Mouse (Mus musculus) forebrain, embryonic 11.5 days (tissue): Measurements from ENCODE around the gene Stk40. TPM values are rescaled to one million over a fixed set of nuclear protein-coding genes. Genes with fewer than 3 reads are reported as not detected.

Experiments used
- ATAC-seq: fragments of 200-750 bp; cut with Nextera tagmentation; replicated peaks from 2 replicates; pipeline ENCODE4 v1.8.0; 2017; ENCODE audit warnings: moderate TSS enrichment; ENCODE audit not compliant: low FRiP score
- DNase-seq: peaks from one replicate; pipeline ENCODE4 v3.0.0-alpha.2; 2017; ENCODE audit warnings: low spot score
- H3K27ac ChIP-seq: fragments of 300-500 bp; sonication (generic); 2 replicates; pipeline ENCODE4 v1.5.1; 2014; ENCODE audit warnings: low read depth, low read length
- H3K27me3 ChIP-seq: fragments of 300-500 bp; sonication (generic); 2 replicates; pipeline ENCODE4 v1.6.1; 2014; ENCODE audit warnings: mild to moderate bottlenecking, low read length, mixed read lengths; ENCODE audit not compliant: control insufficient read depth, insufficient read depth
- H3K36me3 ChIP-seq: fragments of 300-500 bp; sonication (generic); 2 replicates; pipeline ENCODE4 v1.6.1; 2014; ENCODE audit warnings: mild to moderate bottlenecking, low read length, moderate library complexity, mixed read lengths; ENCODE audit not compliant: control insufficient read depth, insufficient read depth
- H3K4me1 ChIP-seq: fragments of 300-500 bp; sonication (generic); replicated peaks from 2 replicates; pipeline ENCODE4 v1.6.1; 2014; ENCODE audit warnings: low read length, mixed read lengths; ENCODE audit not compliant: control insufficient read depth, insufficient read depth
- H3K4me2 ChIP-seq: fragments of 300-500 bp; sonication (generic); 2 replicates; pipeline ENCODE4 v1.6.1; 2014; ENCODE audit warnings: low read depth, mild to moderate bottlenecking, low read length, moderate library complexity, mixed read lengths; ENCODE audit not compliant: severe bottlenecking
- H3K4me3 ChIP-seq: fragments of 300-500 bp; sonication (generic); 2 replicates; pipeline ENCODE4 v1.5.1; 2014; ENCODE audit warnings: low read depth, low read length
- H3K9ac ChIP-seq: fragments of 300-500 bp; sonication (generic); 2 replicates; pipeline ENCODE4 v1.6.1; 2014; ENCODE audit warnings: low read length
- H3K9me3 ChIP-seq: fragments of 300-500 bp; sonication (generic); 2 replicates; pipeline ENCODE4 v1.6.1; 2016; ENCODE audit warnings: low read length, mixed read lengths; ENCODE audit not compliant: control insufficient read depth
- WGBS: fragments of 180-500 bp; shearing (Covaris S2); extraction: QIAGEN DNeasy Blood & Tissue Kit; methylation state at CpG from one replicate; pipeline ENCODE4 v1.1.7; 2014; 5-methylcytosine and 5-hydroxymethylcytosine counted together
- polyA plus RNA-seq: library from polyadenylated mRNA; unstranded; fragments of >200 nt; fragmentation: Nextera tagmentation; extraction: Ambion mirVana; gene quantifications from 2 replicates; pipeline ENCODE4 v1.2.1, GENCODE M21; 2014

The Stk40 gene
- polyA plus RNA-seq, 1 experiment from 2014 or later = 37.4 TPM

- ATAC-seq (no peak), DNase-seq (peak; percentile 45)
- 84% methylated on average over 16 of the region's 16 CpGs for WGBS
- peaks cover 28% of the 10 kb centered on the region for H3K27me3 ChIP-seq
- H3K4me1 ChIP-seq = peaks cover 7% of the 10 kb centered on the region
- no peaks in the 10 kb centered on the region for H3K9me3 ChIP-seq
- no peaks in the 10 kb centered on the region for H3K36me3 ChIP-seq
- no peak overlapping the region for H3K4me3 ChIP-seq
- H3K27ac ChIP-seq = no peak overlapping the region
- H3K4me2 ChIP-seq = no peak overlapping the region
- H3K9ac ChIP-seq = no peak overlapping the region
Observed at GRCm38 (mm10) chr4:126151701-126152440, 48.1 kb downstream of the Stk40 start.

GRCm38 (mm10) chr4:126152864-126153263 is 49.1 kb downstream of the Stk40 start:
- WGBS = 59% methylated on average over 14 of the region's 14 CpGs
- ATAC-seq (no peak), DNase-seq (peak; percentile 48)
- Histone ChIP-seq H3K9ac (no peak overlapping the region), H3K27ac (no peak overlapping the region), H3K36me3 (no peaks in the 10 kb centered on the region), H3K4me2 (no peak overlapping the region), H3K4me3 (no peak overlapping the region), H3K9me3 (no peaks in the 10 kb centered on the region), H3K4me1 (peaks cover 2% of the 10 kb centered on the region; the same call in 1 of the 2 replicates), H3K27me3 (peaks cover 24% of the 10 kb centered on the region)

- ATAC-seq = no peak
- 73% methylated on average over 4 of the region's 4 CpGs for WGBS
- Histone ChIP-seq H3K4me1 (no peaks in the 10 kb centered on the region), H3K36me3 (no peaks in the 10 kb centered on the region), H3K4me3 (no peak overlapping the region), H3K9me3 (no peaks in the 10 kb centered on the region), H3K27ac (no peak overlapping the region), H3K9ac (no peak overlapping the region), H3K4me2 (no peak overlapping the region), H3K27me3 (peaks cover 2% of the 10 kb centered on the region)
- peak; percentile 37 for DNase-seq
Observed at GRCm38 (mm10) chr4:126155183-126155582, 51.4 kb downstream of the Stk40 start.

GRCm38 (mm10) chr4:126155869-126156268 is 52.1 kb downstream of the Stk40 start:
- H3K4me2 ChIP-seq = no peak overlapping the region
- no peaks in the 10 kb centered on the region for H3K36me3 ChIP-seq
- H3K9ac ChIP-seq = no peak overlapping the region
- ATAC-seq = no peak
- DNase-seq = peak; percentile 45
- H3K27me3 ChIP-seq = no peaks in the 10 kb centered on the region; the same call in 1 of the 2 replicates
- no peaks in the 10 kb centered on the region for H3K9me3 ChIP-seq
- H3K4me1 ChIP-seq = no peaks in the 10 kb centered on the region
- WGBS = 77% methylated on average over 2 of the region's 2 CpGs
- no peak overlapping the region for H3K27ac ChIP-seq
- H3K4me3 ChIP-seq = no peak overlapping the region

- H3K27me3 ChIP-seq = no peaks in the 10 kb centered on the region
- DNase-seq (peak; percentile 60), ATAC-seq (no peak)
- no peak overlapping the region for H3K4me2 ChIP-seq
- no peaks in the 10 kb centered on the region for H3K9me3 ChIP-seq
- no peak overlapping the region for H3K4me3 ChIP-seq
- H3K4me1 ChIP-seq = no peaks in the 10 kb centered on the region
- 62% methylated on average over 5 of the region's 5 CpGs for WGBS
- H3K36me3 ChIP-seq = no peaks in the 10 kb centered on the region
- no peak overlapping the region for H3K9ac ChIP-seq
- H3K27ac ChIP-seq = no peak overlapping the region
Observed at GRCm38 (mm10) chr4:126156617-126157016, 52.9 kb downstream of the Stk40 start.

GRCm38 (mm10) chr4:126157562-126157961 is 53.8 kb downstream of the Stk40 start:
- H3K4me2 ChIP-seq = no peak overlapping the region
- 83% methylated on average over 6 of the region's 6 CpGs for WGBS
- H3K9me3 ChIP-seq = no peaks in the 10 kb centered on the region
- H3K4me3 ChIP-seq = no peak overlapping the region
- no peaks in the 10 kb centered on the region for H3K27me3 ChIP-seq
- 0 out of 2 replicates have a peak, but pooled peaks cover 2% of the 10 kb centered on the region for H3K4me1 ChIP-seq
- ATAC-seq (no peak), DNase-seq (peak; percentile 30)
- H3K27ac ChIP-seq = no peak overlapping the region
- H3K9ac ChIP-seq = no peak overlapping the region
- H3K36me3 ChIP-seq = no peaks in the 10 kb centered on the region

GRCm38 (mm10) chr4:126159455-126159854 is 55.7 kb downstream of the Stk40 start:
- Histone ChIP-seq H3K9me3 (no peaks in the 10 kb centered on the region), H3K36me3 (no peaks in the 10 kb centered on the region), H3K4me3 (no peak overlapping the region), H3K4me1 (peaks cover 7% of the 10 kb centered on the region; the same call in 1 of the 2 replicates), H3K9ac (no peak overlapping the region), H3K27ac (no peak overlapping the region), H3K27me3 (no peaks in the 10 kb centered on the region), H3K4me2 (no peak overlapping the region)
- ATAC-seq (no peak), DNase-seq (peak; percentile 45)
- 81% methylated on average over 8 of the region's 8 CpGs for WGBS

GRCm38 (mm10) chr4:126160981-126161380 is 57.2 kb downstream of the Stk40 start:
- Histone ChIP-seq H3K27ac (no peak overlapping the region), H3K27me3 (no peaks in the 10 kb centered on the region), H3K4me2 (no peak overlapping the region), H3K9ac (no peak overlapping the region), H3K4me1 (peaks cover 7% of the 10 kb centered on the region; the same call in 1 of the 2 replicates), H3K36me3 (peaks cover under 1% of the 10 kb centered on the region; the same call in 1 of the 2 replicates), H3K4me3 (no peak overlapping the region), H3K9me3 (no peaks in the 10 kb centered on the region)
- 87% methylated on average over 8 of the region's 8 CpGs for WGBS
- DNase-seq = no peak
- ATAC-seq = no peak

- peak; percentile 47 for DNase-seq
- H3K9me3 ChIP-seq = no peaks in the 10 kb centered on the region
- 88% methylated on average over 6 of the region's 6 CpGs for WGBS
Observed at GRCm38 (mm10) chr4:126161456-126161855, 57.7 kb downstream of the Stk40 start.

More at GRCm38 (mm10) chr4:126161456-126161855, 57.7 kb downstream of the Stk40 start:
- H3K4me2 ChIP-seq = no peak overlapping the region
- no peak overlapping the region for H3K27ac ChIP-seq
- H3K27me3 ChIP-seq = no peaks in the 10 kb centered on the region
- peaks cover 4% of the 10 kb centered on the region; the same call in 1 of the 2 replicates for H3K36me3 ChIP-seq
- no peak overlapping the region for H3K9ac ChIP-seq
- ATAC-seq = no peak
- H3K4me1 ChIP-seq = peaks cover 7% of the 10 kb centered on the region; the same call in 1 of the 2 replicates
- H3K4me3 ChIP-seq = no peak overlapping the region
